Mouse (Mus musculus): ENCODE data around the gene Vps52.

GRCm38 (mm10) chr17:33932970-33933369 lies 22.6 kb upstream of the Vps52 start:
- no peak for TF ChIP-seq POLR2A (IDR thresholded peaks at IDR 0.05; ENCODE audit: control insufficient read depth, extremely low read depth, insufficient read depth, low read length, poor library complexity)
- TF ChIP-seq CTCF (IDR thresholded peaks at IDR 0.05; ENCODE audit: borderline replicate concordance, control insufficient read depth, extremely low read depth, insufficient read depth, low read length, poor library complexity): no peak
